Mouse (Mus musculus): ENCODE results near the gene Edem2. TPM values are rescaled to one million over a fixed set of nuclear protein-coding genes. Genes with fewer than 3 reads are reported as not detected.

Edem2 gene
- polyA plus RNA-seq, 1 experiment from 2014 or later = 37.3 TPM

GRCm38 (mm10) chr2:155681874-155682273 lies 47.4 kb downstream of the Edem2 start:
- 81% methylated on average over 2 of the region's 2 CpGs for WGBS
- H3K4me2 ChIP-seq (replicated peaks) = no peak overlapping the region
- no peaks in the 10 kb centered on the region for H3K27me3 ChIP-seq
- H3K9ac ChIP-seq = no peak overlapping the region
- 0 out of 2 replicates have a peak, but pooled peaks cover 5% of the 10 kb centered on the region for H3K36me3 ChIP-seq
- H3K27ac ChIP-seq = no peak overlapping the region
- peaks cover 3% of the 10 kb centered on the region; the same call in 1 of the 2 replicates for H3K4me1 ChIP-seq
- no peak overlapping the region for H3K4me3 ChIP-seq
- no peak for ATAC-seq (ENCODE audit: low FRiP score)
- H3K9me3 ChIP-seq (replicated peaks) = no peaks in the 10 kb centered on the region

- Histone ChIP-seq H3K27ac (no peak overlapping the region), H3K4me2 (replicated peaks) (no peak overlapping the region), H3K9me3 (replicated peaks) (no peaks in the 10 kb centered on the region), H3K36me3 (0 out of 2 replicates have a peak, but pooled peaks cover 5% of the 10 kb centered on the region), H3K4me3 (no peak overlapping the region), H3K9ac (no peak overlapping the region), H3K27me3 (no peaks in the 10 kb centered on the region), H3K4me1 (peaks cover 3% of the 10 kb centered on the region; the same call in 1 of the 2 replicates)
- 75% methylated on average over 8 of the region's 8 CpGs for WGBS
- ATAC-seq (ENCODE audit: low FRiP score) = no peak
These were observed 48.1 kb downstream of the Edem2 start for GRCm38 (mm10) chr2:155681194-155681593.

- Histone ChIP-seq H3K4me2 (replicated peaks) (no peak overlapping the region), H3K9me3 (replicated peaks) (no peaks in the 10 kb centered on the region), H3K4me3 (no peak overlapping the region), H3K4me1 (0 out of 2 replicates have a peak, but pooled peaks cover 3% of the 10 kb centered on the region), H3K27ac (no peak overlapping the region), H3K36me3 (0 out of 2 replicates have a peak, but pooled peaks cover 2% of the 10 kb centered on the region), H3K9ac (no peak overlapping the region), H3K27me3 (no peaks in the 10 kb centered on the region)
- ATAC-seq (ENCODE audit: low FRiP score) = no peak
- 81% methylated on average over 5 of the region's 5 CpGs for whole genome bisulfite sequencing
These were observed 48.7 kb downstream of the Edem2 start for GRCm38 (mm10) chr2:155680591-155680990.

GRCm38 (mm10) chr2:155679586-155680110 lies 49.6 kb downstream of the Edem2 start:
- Histone ChIP-seq H3K9ac (no peak overlapping the region), H3K4me1 (0 out of 2 replicates have a peak, but pooled peaks cover 3% of the 10 kb centered on the region), H3K27me3 (no peaks in the 10 kb centered on the region), H3K27ac (no peak overlapping the region), H3K4me2 (replicated peaks) (no peak overlapping the region), H3K9me3 (replicated peaks) (no peaks in the 10 kb centered on the region), H3K36me3 (no peaks in the 10 kb centered on the region), H3K4me3 (no peak overlapping the region)
- 93% methylated on average over 4 of the region's 4 CpGs for WGBS
- ATAC-seq (ENCODE audit: low FRiP score) = no peak

- no peak for ATAC-seq (ENCODE audit: low FRiP score)
- Histone ChIP-seq H3K36me3 (peaks cover 25% of the 10 kb centered on the region), H3K4me3 (no peak overlapping the region), H3K27ac (no peak overlapping the region), H3K9ac (no peak overlapping the region), H3K4me1 (no peaks in the 10 kb centered on the region), H3K9me3 (replicated peaks) (no peaks in the 10 kb centered on the region), H3K4me2 (replicated peaks) (no peak overlapping the region), H3K27me3 (no peaks in the 10 kb centered on the region)
- 69% methylated on average over 4 of the region's 4 CpGs for WGBS
These were observed 54.2 kb downstream of the Edem2 start for GRCm38 (mm10) chr2:155675118-155675517.

GRCm38 (mm10) chr2:155673546-155673945 lies 55.7 kb downstream of the Edem2 start:
- Histone ChIP-seq H3K36me3 (peaks cover 28% of the 10 kb centered on the region), H3K4me2 (replicated peaks) (no peak overlapping the region), H3K9me3 (replicated peaks) (no peaks in the 10 kb centered on the region), H3K4me3 (no peak overlapping the region), H3K9ac (no peak overlapping the region), H3K4me1 (no peaks in the 10 kb centered on the region), H3K27me3 (no peaks in the 10 kb centered on the region), H3K27ac (no peak overlapping the region)
- 30% methylated on average over 2 of the region's 2 CpGs for WGBS
- no peak for ATAC-seq (ENCODE audit: low FRiP score)

GRCm38 (mm10) chr2:155671236-155671635 lies 58.0 kb downstream of the Edem2 start:
- Histone ChIP-seq H3K4me3 (no peak overlapping the region), H3K27ac (no peak overlapping the region), H3K4me2 (replicated peaks) (no peak overlapping the region), H3K4me1 (no peaks in the 10 kb centered on the region), H3K9me3 (replicated peaks) (no peaks in the 10 kb centered on the region), H3K36me3 (peaks cover 45% of the 10 kb centered on the region), H3K9ac (no peak overlapping the region), H3K27me3 (no peaks in the 10 kb centered on the region)
- WGBS = 89% methylated on average over 4 of the region's 4 CpGs
- ATAC-seq (ENCODE audit: low FRiP score) = no peak

- Histone ChIP-seq H3K4me1 (no peaks in the 10 kb centered on the region), H3K27me3 (no peaks in the 10 kb centered on the region), H3K27ac (no peak overlapping the region), H3K36me3 (peaks cover 72% of the 10 kb centered on the region), H3K4me2 (replicated peaks) (no peak overlapping the region), H3K9ac (no peak overlapping the region), H3K9me3 (replicated peaks) (no peaks in the 10 kb centered on the region), H3K4me3 (no peak overlapping the region)
- ATAC-seq (ENCODE audit: low FRiP score) = no peak
- 82% methylated on average over 4 of the region's 4 CpGs for WGBS
These were observed 60.8 kb downstream of the Edem2 start for GRCm38 (mm10) chr2:155668461-155668860.

- H3K27ac ChIP-seq = no peak overlapping the region
- no peak overlapping the region for H3K4me2 ChIP-seq (replicated peaks)
- WGBS = 97% methylated on average over 8 of the region's 8 CpGs
- H3K27me3 ChIP-seq = no peaks in the 10 kb centered on the region
- no peak overlapping the region for H3K9ac ChIP-seq
- no peaks in the 10 kb centered on the region for H3K4me1 ChIP-seq
- no peak for ATAC-seq (ENCODE audit: low FRiP score)
- no peak overlapping the region for H3K4me3 ChIP-seq
- H3K36me3 ChIP-seq = peaks cover 76% of the 10 kb centered on the region
- H3K9me3 ChIP-seq (replicated peaks) = no peaks in the 10 kb centered on the region
These were observed 61.4 kb downstream of the Edem2 start for GRCm38 (mm10) chr2:155667881-155668280.

GRCm38 (mm10) chr2:155663910-155664460 lies 65.3 kb downstream of the Edem2 start:
- Histone ChIP-seq H3K9ac (no peak overlapping the region), H3K27me3 (no peaks in the 10 kb centered on the region), H3K9me3 (replicated peaks) (no peaks in the 10 kb centered on the region), H3K4me1 (no peaks in the 10 kb centered on the region), H3K36me3 (peaks cover 84% of the 10 kb centered on the region), H3K4me3 (no peak overlapping the region), H3K27ac (no peak overlapping the region), H3K4me2 (replicated peaks) (no peak overlapping the region)
- no peak for ATAC-seq (ENCODE audit: low FRiP score)
- WGBS = 88% methylated on average over 6 of the region's 6 CpGs

GRCm38 (mm10) chr2:155663097-155663496 lies 66.2 kb downstream of the Edem2 start:
- H3K9ac ChIP-seq = no peak overlapping the region
- no peak overlapping the region for H3K4me2 ChIP-seq (replicated peaks)
- no peak overlapping the region for H3K4me3 ChIP-seq
- no peaks in the 10 kb centered on the region for H3K9me3 ChIP-seq (replicated peaks)
- no peaks in the 10 kb centered on the region for H3K27me3 ChIP-seq
- H3K4me1 ChIP-seq = no peaks in the 10 kb centered on the region
- no peak for ATAC-seq (ENCODE audit: low FRiP score)
- peaks cover 83% of the 10 kb centered on the region for H3K36me3 ChIP-seq
- 23% methylated on average over 5 of the region's 5 CpGs for WGBS
- H3K27ac ChIP-seq = no peak overlapping the region

GRCm38 (mm10) chr2:155662390-155662789 lies 66.9 kb downstream of the Edem2 start:
- Histone ChIP-seq H3K4me1 (no peaks in the 10 kb centered on the region), H3K27me3 (no peaks in the 10 kb centered on the region), H3K9me3 (replicated peaks) (no peaks in the 10 kb centered on the region), H3K36me3 (peaks cover 82% of the 10 kb centered on the region), H3K27ac (no peak overlapping the region), H3K4me3 (no peak overlapping the region), H3K4me2 (replicated peaks) (no peak overlapping the region), H3K9ac (no peak overlapping the region)
- 88% methylated on average over 5 of the region's 5 CpGs for WGBS
- no peak for ATAC-seq (ENCODE audit: low FRiP score)

- H3K9ac ChIP-seq = no peak overlapping the region
- H3K27me3 ChIP-seq = no peaks in the 10 kb centered on the region
- no peak overlapping the region for H3K4me2 ChIP-seq (replicated peaks)
- WGBS = 44% methylated on average over 6 of the region's 6 CpGs
- H3K4me1 ChIP-seq = no peaks in the 10 kb centered on the region
- no peak for ATAC-seq (ENCODE audit: low FRiP score)
- no peaks in the 10 kb centered on the region for H3K9me3 ChIP-seq (replicated peaks)
- H3K36me3 ChIP-seq = peaks cover 82% of the 10 kb centered on the region
- no peak overlapping the region for H3K4me3 ChIP-seq
- no peak overlapping the region for H3K27ac ChIP-seq
These were observed 73.4 kb downstream of the Edem2 start for GRCm38 (mm10) chr2:155655759-155656372.
